Mouse (Mus musculus) hindbrain, embryonic 14.5 days (tissue): Measurements from ENCODE around the gene Safb. TPM values are rescaled to one million over a fixed set of nuclear protein-coding genes. Genes with fewer than 3 reads are reported as not detected.

Source experiments
- polyA plus RNA-seq: library from polyadenylated mRNA; unstranded; fragments of >200 nt; fragmentation: Nextera tagmentation; extraction: Ambion mirVana; gene quantifications from 2 replicates; pipeline ENCODE4 v1.2.1, GENCODE M21; 2014

Safb gene
- polyA plus RNA-seq, 1 experiment from 2014 or later, result 75.7 TPM

Other genes starting within 250 kb of the Safb start
- 272 and 276 TPM in 2 replicates for gene Ptprs, start 108.3 kb upstream of the Safb start, polyA plus RNA-seq
- gene Znrf4, start 72.4 kb upstream of the Safb start, polyA plus RNA-seq, result not detected in 2 replicates
- 0.65 and 1.3 TPM in 2 replicates for gene Gm20219, start 30.4 kb upstream of the Safb start, polyA plus RNA-seq
- 47.5 and 49.6 TPM in 2 replicates for gene Safb2, start 240 bp upstream of the Safb start, polyA plus RNA-seq
- gene 2410015M20Rik, start 24.9 kb downstream of the Safb start, polyA plus RNA-seq, result 179 and 193 TPM in 2 replicates
- 1,005 and 1,263 TPM in 2 replicates for gene Rpl36, start 28.6 kb downstream of the Safb start, polyA plus RNA-seq
- 45.0 and 45.4 TPM in 2 replicates for gene Lonp1, start 42.1 kb downstream of the Safb start, polyA plus RNA-seq
- gene Catsperd, start 43.3 kb downstream of the Safb start, polyA plus RNA-seq, result 1.2 and 1.5 TPM in 2 replicates
- gene Ranbp3, start 88.5 kb downstream of the Safb start, polyA plus RNA-seq, result 91.8 and 101 TPM in 2 replicates
- gene Ndufa11, start 132.9 kb downstream of the Safb start, polyA plus RNA-seq, result 577 and 678 TPM in 2 replicates
- 15.9 and 22.9 TPM in 2 replicates for gene Vmac, start 133.2 kb downstream of the Safb start, polyA plus RNA-seq
- 2.8 and 3.8 TPM in 2 replicates for gene Nrtn, start 172.7 kb downstream of the Safb start, polyA plus RNA-seq
- gene Dus3l, start 179.9 kb downstream of the Safb start, polyA plus RNA-seq, result 76.9 and 81.9 TPM in 2 replicates
- gene Prr22, start 185.4 kb downstream of the Safb start, polyA plus RNA-seq, result 0.76 and 0.78 TPM in 2 replicates
- 3.3 and 4.3 TPM in 2 replicates for gene Rfx2, start 246.2 kb downstream of the Safb start, polyA plus RNA-seq